Mouse (Mus musculus) midbrain, embryonic 14.5 days (tissue): ENCODE results near the gene Hmgb1. TPM values are rescaled to one million over a fixed set of nuclear protein-coding genes. Genes with fewer than 3 reads are reported as not detected.

Experiments
- ATAC-seq: fragments of 200-750 bp; cut with Nextera tagmentation; 2 replicates; pipeline ENCODE4 v1.8.0; 2017; ENCODE audit warnings: moderate number of reproducible peaks, moderate library complexity; ENCODE audit not compliant: low FRiP score, low TSS enrichment
- DNase-seq: peaks from one replicate; pipeline ENCODE4 v3.0.0-alpha.2; 2015
- H3K27ac ChIP-seq: fragments of 300-500 bp; sonication (generic); replicated peaks from 2 replicates; pipeline ENCODE4 v1.5.1; 2014; ENCODE audit warnings: mild to moderate bottlenecking, low read depth, low read length, moderate library complexity
- H3K27me3 ChIP-seq: fragments of 300-500 bp; sonication (generic); 2 replicates; pipeline ENCODE4 v1.6.1; 2014; ENCODE audit warnings: low read length, control low read depth, mixed read lengths; ENCODE audit not compliant: control insufficient read depth, insufficient read depth
- H3K36me3 ChIP-seq: fragments of 300-500 bp; sonication (generic); 2 replicates; pipeline ENCODE4 v1.6.1; 2014; ENCODE audit warnings: low read length, control low read depth; ENCODE audit not compliant: control insufficient read depth, insufficient read depth
- H3K4me1 ChIP-seq: fragments of 300-500 bp; sonication (generic); 2 replicates; pipeline ENCODE4 v1.6.1; 2014; ENCODE audit warnings: mild to moderate bottlenecking, antibody characterized with exemption, low read length, control low read depth; ENCODE audit not compliant: control insufficient read depth, insufficient read depth
- H3K4me2 ChIP-seq: fragments of 300-500 bp; sonication (generic); 2 replicates; pipeline ENCODE4 v1.6.1; 2014; ENCODE audit warnings: mild to moderate bottlenecking, low read length, moderate library complexity
- H3K4me3 ChIP-seq: fragments of 300-500 bp; sonication (generic); replicated peaks from 2 replicates; pipeline ENCODE4 v1.5.1; 2014; ENCODE audit warnings: low read depth, low read length
- H3K9ac ChIP-seq: fragments of 300-500 bp; sonication (generic); replicated peaks from 2 replicates; pipeline ENCODE4 v1.6.1; 2014; ENCODE audit warnings: mild to moderate bottlenecking, low read length, moderate library complexity
- H3K9me3 ChIP-seq: fragments of 300-500 bp; sonication (generic); 2 replicates; pipeline ENCODE4 v1.6.1; 2016; ENCODE audit warnings: low read length, control low read depth, mixed read lengths; ENCODE audit not compliant: control insufficient read depth
- WGBS: fragments of 180-500 bp; shearing (Covaris S2); extraction: QIAGEN DNeasy Blood & Tissue Kit; methylation state at CpG from one replicate; pipeline ENCODE4 v1.1.7; 2014; 5-methylcytosine and 5-hydroxymethylcytosine counted together
- polyA plus RNA-seq: library from polyadenylated mRNA; unstranded; fragments of >200 nt; fragmentation: Nextera tagmentation; extraction: Ambion mirVana; gene quantifications from 2 replicates; pipeline ENCODE4 v1.2.1, GENCODE M21; 2014

The Hmgb1 gene
- polyA plus RNA-seq, 1 experiment from 2014 or later, result 947 TPM

GRCm38 (mm10) chr5:149113439-149113838 lies 70.8 kb downstream of the Hmgb1 start:
- no peak overlapping the region for H3K9ac ChIP-seq
- no peak overlapping the region for H3K27ac ChIP-seq
- ATAC-seq (no peak), DNase-seq (no peak)
- H3K27me3 ChIP-seq, result no peaks in the 10 kb centered on the region
- WGBS, result 74% methylated on average over 7 of the region's 7 CpGs
- no peaks in the 10 kb centered on the region for H3K9me3 ChIP-seq
- no peak overlapping the region for H3K4me2 ChIP-seq
- H3K4me3 ChIP-seq, result no peak overlapping the region
- H3K4me1 ChIP-seq, result no peaks in the 10 kb centered on the region
- H3K36me3 ChIP-seq, result no peaks in the 10 kb centered on the region

GRCm38 (mm10) chr5:149112559-149112958 lies 71.7 kb downstream of the Hmgb1 start:
- DNase-seq, result no peak
- no peak overlapping the region for H3K4me3 ChIP-seq
- H3K27me3 ChIP-seq, result no peaks in the 10 kb centered on the region
- H3K4me1 ChIP-seq, result no peaks in the 10 kb centered on the region
- H3K4me2 ChIP-seq, result no peak overlapping the region
- 83% methylated on average over 5 of the region's 5 CpGs for WGBS
- no peaks in the 10 kb centered on the region for H3K36me3 ChIP-seq
- ATAC-seq, result no peak
- no peak overlapping the region for H3K9ac ChIP-seq
- H3K27ac ChIP-seq, result no peak overlapping the region
- H3K9me3 ChIP-seq, result no peaks in the 10 kb centered on the region

- no peak for DNase-seq
- no peak overlapping the region for H3K4me3 ChIP-seq
- WGBS, result 91% methylated on average over 3 of the region's 3 CpGs
Observed at GRCm38 (mm10) chr5:149109220-149109619, 75.1 kb downstream of the Hmgb1 start.

GRCm38 (mm10) chr5:149108178-149108577 lies 76.1 kb downstream of the Hmgb1 start:
- Histone ChIP-seq H3K9ac (no peak overlapping the region), H3K36me3 (no peaks in the 10 kb centered on the region), H3K9me3 (no peaks in the 10 kb centered on the region), H3K4me1 (no peaks in the 10 kb centered on the region), H3K4me2 (no peak overlapping the region), H3K27me3 (no peaks in the 10 kb centered on the region), H3K27ac (no peak overlapping the region), H3K4me3 (no peak overlapping the region)
- ATAC-seq (no peak), DNase-seq (no peak)
- 81% methylated on average over 15 of the region's 15 CpGs for WGBS

More at GRCm38 (mm10) chr5:149109220-149109619, 75.1 kb downstream of the Hmgb1 start:
- H3K27me3 ChIP-seq, result no peaks in the 10 kb centered on the region
- H3K9ac ChIP-seq, result no peak overlapping the region
- H3K4me2 ChIP-seq, result no peak overlapping the region
- H3K4me1 ChIP-seq, result no peaks in the 10 kb centered on the region
- H3K27ac ChIP-seq, result no peak overlapping the region
- H3K36me3 ChIP-seq, result no peaks in the 10 kb centered on the region
- no peak for ATAC-seq
- no peaks in the 10 kb centered on the region for H3K9me3 ChIP-seq

GRCm38 (mm10) chr5:149107566-149107965 lies 76.7 kb downstream of the Hmgb1 start:
- H3K9me3 ChIP-seq, result no peaks in the 10 kb centered on the region
- no peaks in the 10 kb centered on the region for H3K27me3 ChIP-seq
- H3K27ac ChIP-seq, result no peak overlapping the region
- ATAC-seq (no peak), DNase-seq (no peak)
- H3K36me3 ChIP-seq, result no peaks in the 10 kb centered on the region
- WGBS, result 71% methylated on average over 3 of the region's 3 CpGs
- no peaks in the 10 kb centered on the region for H3K4me1 ChIP-seq
- H3K4me3 ChIP-seq, result no peak overlapping the region
- no peak overlapping the region for H3K4me2 ChIP-seq
- H3K9ac ChIP-seq, result no peak overlapping the region

GRCm38 (mm10) chr5:149104096-149104725 lies 80.1 kb downstream of the Hmgb1 start:
- 88% methylated on average over 8 of the region's 8 CpGs for WGBS
- no peaks in the 10 kb centered on the region for H3K27me3 ChIP-seq
- H3K27ac ChIP-seq, result no peak overlapping the region

GRCm38 (mm10) chr5:149101869-149102268 lies 82.4 kb downstream of the Hmgb1 start:
- Histone ChIP-seq H3K27ac (no peak overlapping the region), H3K4me2 (no peak overlapping the region), H3K36me3 (no peaks in the 10 kb centered on the region), H3K9me3 (no peaks in the 10 kb centered on the region), H3K27me3 (no peaks in the 10 kb centered on the region), H3K4me1 (no peaks in the 10 kb centered on the region), H3K4me3 (no peak overlapping the region), H3K9ac (no peak overlapping the region)
- DNase-seq (no peak), ATAC-seq (no peak)
- 78% methylated on average over 6 of the region's 6 CpGs for WGBS

More at GRCm38 (mm10) chr5:149104096-149104725, 80.1 kb downstream of the Hmgb1 start:
- H3K4me3 ChIP-seq, result no peak overlapping the region
- no peak overlapping the region for H3K9ac ChIP-seq
- no peaks in the 10 kb centered on the region for H3K9me3 ChIP-seq
- H3K4me1 ChIP-seq, result no peaks in the 10 kb centered on the region
- ATAC-seq (no peak), DNase-seq (no peak)
- no peak overlapping the region for H3K4me2 ChIP-seq
- no peaks in the 10 kb centered on the region for H3K36me3 ChIP-seq

- Histone ChIP-seq H3K4me1 (no peaks in the 10 kb centered on the region), H3K4me2 (no peak overlapping the region), H3K27me3 (no peaks in the 10 kb centered on the region), H3K27ac (no peak overlapping the region), H3K9ac (no peak overlapping the region), H3K4me3 (no peak overlapping the region), H3K36me3 (no peaks in the 10 kb centered on the region), H3K9me3 (no peaks in the 10 kb centered on the region)
- WGBS, result 78% methylated on average over 3 of the region's 3 CpGs
- ATAC-seq, result no peak
- DNase-seq, result no peak
Observed at GRCm38 (mm10) chr5:149100091-149100490, 84.2 kb downstream of the Hmgb1 start.

- H3K4me3 ChIP-seq, result no peak overlapping the region
- H3K27ac ChIP-seq, result no peak overlapping the region
- no peak overlapping the region for H3K9ac ChIP-seq
- 89% methylated on average over 1 of the region's 1 CpGs for WGBS
- H3K36me3 ChIP-seq, result no peaks in the 10 kb centered on the region
- no peaks in the 10 kb centered on the region for H3K9me3 ChIP-seq
- no peak overlapping the region for H3K4me2 ChIP-seq
- DNase-seq (no peak), ATAC-seq (no peak)
- H3K27me3 ChIP-seq, result no peaks in the 10 kb centered on the region
- H3K4me1 ChIP-seq, result no peaks in the 10 kb centered on the region
Observed at GRCm38 (mm10) chr5:149099009-149099408, 85.3 kb downstream of the Hmgb1 start.
